ENCODE assay signal across 9 mouse cellular contexts in the genomic region with DNA sequence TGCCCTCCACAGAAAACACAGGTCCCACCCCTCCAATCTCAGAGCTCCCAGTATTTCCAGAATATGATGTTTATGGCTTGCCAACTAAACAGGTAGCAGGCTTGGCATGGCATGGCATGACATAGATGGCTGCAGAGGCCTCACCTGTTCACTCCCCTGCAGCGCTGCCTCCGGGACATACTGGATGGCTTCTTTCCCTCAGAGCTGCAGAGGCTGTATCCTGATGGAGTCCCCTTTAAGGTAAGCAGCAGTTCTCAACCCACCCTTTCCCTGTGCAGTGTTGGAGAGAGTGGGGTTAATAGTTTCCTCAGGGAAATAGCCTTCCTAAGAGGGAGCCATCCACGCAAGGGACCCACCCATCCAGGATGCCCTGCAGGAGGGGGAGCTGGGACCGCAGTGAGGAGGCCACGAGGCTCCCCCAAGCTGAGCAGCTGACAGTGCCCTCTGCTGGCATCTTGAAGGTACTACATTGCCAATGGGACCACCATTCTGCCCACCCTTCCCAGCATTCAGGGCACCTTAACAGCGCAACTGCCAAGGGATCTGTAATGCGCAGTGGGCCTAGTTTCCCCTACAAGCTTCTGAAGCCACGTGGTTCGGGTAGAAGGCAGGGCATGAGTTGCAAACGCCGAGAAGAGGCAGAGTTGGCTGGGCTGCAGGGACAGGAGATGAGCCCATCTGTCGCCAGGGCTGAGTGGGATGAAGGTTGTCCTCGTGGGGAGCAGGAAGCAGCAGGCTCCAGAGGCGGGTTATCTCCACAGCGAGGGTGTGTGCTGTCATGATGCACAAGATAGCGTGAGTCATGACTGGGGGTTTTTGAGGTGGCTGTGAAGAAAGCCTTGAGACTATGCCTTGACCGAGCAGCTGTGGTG. TPM values are rescaled to one million over a fixed set of nuclear protein-coding genes. Genes with fewer than 3 reads are reported as not detected.
DNase-seq lines count a peak whose midpoint lies in the region; ATAC-seq and TF ChIP-seq lines count a peak whose summit lies in the region.
"Had no signal": no experiment of that assay in that cellular context is flagged by ENCODE, and none has a peak within 500 bp of the region (broad histone marks: within the 10 kb centered on the region; RNA-seq: fewer than 3 reads in every experiment).

No protein-coding gene starts in this region.

- no peaks in the 10 kb centered on the region for H3K4me1 ChIP-seq in heart, adult 2 months (ENCODE audit: control insufficient read depth, insufficient read depth, low read length)

- 18% methylated on average over 17 of the region's 17 CpGs for WGBS in heart, adult 2 months

- ATAC-seq in hematopoietic stem cell, adult 5-6 weeks (replicated peaks in 1 of 2; ENCODE audit: insufficient read depth in 1 of 2, low FRiP score in 2 of 2, low TSS enrichment in 1 of 2, low read depth in 1 of 2, poor library complexity in 2 of 2, severe bottlenecking in 2 of 2): peak; percentile 34 to 48
- ATAC-seq in monocyte, adult 5-6 weeks (replicated peaks; ENCODE audit: insufficient number of reproducible peaks, low FRiP score, low TSS enrichment, poor library complexity, severe bottlenecking): peak; percentile 34

- no peaks in the 10 kb centered on the region for H3K27me3 ChIP-seq in heart, adult 2 months (ENCODE audit: control insufficient read depth, insufficient read depth, low read length)
- H3K27me3 ChIP-seq: neural tube, embryonic 13.5 days had no signal

- no peak overlapping the region for H3K27ac ChIP-seq in heart, adult 2 months
- H3K27ac ChIP-seq: neural tube, embryonic 13.5 days had no signal

- intact Hi-C loops in heart, adult 2 months (cut with DNase I): loop anchor here (2.0 to 5.0 kb wide), 2 partner anchors 31 to 87 kb away; no protein-coding TSS in a partner anchor
- intact Hi-C loops in left cerebral cortex, postnatal 36 days (cut with DNase I): loop anchor here (10.0 kb wide), 1 partner anchor 89 kb away; no protein-coding TSS in a partner anchor

- no peak for TF ChIP-seq POLR2A in heart, adult 2 months (IDR thresholded peaks at IDR 0.05; ENCODE audit: insufficient read depth, low read depth, low read length)

- no peak for TF ChIP-seq EP300 in heart, adult 2 months (IDR thresholded peaks at IDR 0.05; ENCODE audit: insufficient read depth, low read depth, low read length)

- H3K79me2 ChIP-seq in heart, adult 2 months (replicated peaks; ENCODE audit: control insufficient read depth, insufficient read depth, low read length): no peaks in the 10 kb centered on the region

- no peak overlapping the region for H3K9ac ChIP-seq in heart, adult 2 months (ENCODE audit: low read depth, low read length)
- H3K9ac ChIP-seq: neural tube, embryonic 13.5 days had no signal

- H3K4me3 ChIP-seq in heart, adult 2 months: no peak overlapping the region
- H3K4me3 ChIP-seq: neural tube, embryonic 13.5 days had no signal

- H3K36me3 ChIP-seq in heart, adult 2 months (ENCODE audit: control insufficient read depth, insufficient read depth, low read length): no peaks in the 10 kb centered on the region
- H3K36me3 ChIP-seq: neural tube, embryonic 13.5 days had no signal

- peak; percentile 45 to 55 for DNase-seq in heart, adult 2 months
- no peak for DNase-seq in heart, adult 8-10 months (ENCODE audit: low spot score)
- DNase-seq in ZHBTc4 (ENCODE audit: low read depth, low spot score): peak; percentile 83
- DNase-seq in embryo, embryonic 9.5 days (ENCODE audit: extremely low spot score): peak; percentile 67
- DNase-seq in left cerebral cortex, postnatal 36 days (ENCODE audit: low spot score in 2 of 2): peak; percentile 86 to 93
- peak; percentile 89 for DNase-seq in thymus, postnatal 0 days (ENCODE audit: low spot score)

- peak; percentile 94 for TF ChIP-seq CTCF in heart, adult 2 months (IDR thresholded peaks at IDR 0.05)

RNA-seq across cellular contexts. Expression of gene Sh3bgrl3, which starts 4.7 kb away (rescaled TPM):
- 10 to 100 TPM; 34.3 to 45.7 TPM for total RNA-seq in heart, adult 2 months (2021)
- 98.9 and 139 TPM in 2 replicates for polyA plus RNA-seq in heart, adult 2 months (2012; rRNA removed)
- 10 to 100 TPM; 31.3 to 41.3 (median 35.0) TPM for total RNA-seq in heart, adult 8-10 months (2022)
- total RNA-seq in hematopoietic stem cell, adult 5-6 weeks (2017): 118 and 287 TPM in 2 replicates
- 100 to 1,000 TPM; 187 to 235 TPM for total RNA-seq in left cerebral cortex, postnatal 36 days (2021)
- total RNA-seq in monocyte, adult 5-6 weeks (2017): 320 to 400 TPM (median 328 TPM) in 3 replicates
- polyA plus RNA-seq in thymus, postnatal 0 days (2015; fragmentation: Nextera tagmentation; extraction: Ambion mirVana): 1,143 and 1,161 TPM in 2 replicates

RNA-seq across cellular contexts. Expression of gene Ubxn11, which starts 21.5 kb away (rescaled TPM):
- 1 to 10 TPM; 1.6 to 2.1 TPM for total RNA-seq in heart, adult 2 months (2021)
- polyA plus RNA-seq in heart, adult 2 months (2012; rRNA removed): 3.3 and 6.9 TPM in 2 replicates
- total RNA-seq in heart, adult 8-10 months (2022): 1 to 10 TPM; 1.5 to 3.5 (median 2.5) TPM
- 4.2 and 6.3 TPM in 2 replicates for total RNA-seq in hematopoietic stem cell, adult 5-6 weeks (2017)
- total RNA-seq in left cerebral cortex, postnatal 36 days (2021): 10 to 100 TPM; 23.3 to 46.3 TPM
- 8.5 to 13.7 TPM (median 10.6 TPM) in 3 replicates for total RNA-seq in monocyte, adult 5-6 weeks (2017)
- polyA plus RNA-seq in thymus, postnatal 0 days (2015; fragmentation: Nextera tagmentation; extraction: Ambion mirVana): 15.1 and 15.2 TPM in 2 replicates

RNA-seq across cellular contexts. Expression of gene Cd52, which starts 29.0 kb away (rescaled TPM):
- 1 to 10 TPM; 4.1 to 5.8 TPM for total RNA-seq in heart, adult 2 months (2021)
- 9.0 and 19.2 TPM in 2 replicates for polyA plus RNA-seq in heart, adult 2 months (2012; rRNA removed)
- total RNA-seq in heart, adult 8-10 months (2022): 1 to 10 TPM; 1.6 to 4.8 (median 2.7) TPM
- total RNA-seq in hematopoietic stem cell, adult 5-6 weeks (2017): 342 and 372 TPM in 2 replicates
- 1 to 10 TPM; 1.4 to 2.7 TPM for total RNA-seq in left cerebral cortex, postnatal 36 days (2021)
- 1,277 to 1,906 TPM (median 1,626 TPM) in 3 replicates for total RNA-seq in monocyte, adult 5-6 weeks (2017)
- 1,124 and 1,206 TPM in 2 replicates for polyA plus RNA-seq in thymus, postnatal 0 days (2015; fragmentation: Nextera tagmentation; extraction: Ambion mirVana)

Comparison
In these comparisons a context has a peak if more than half of its experiments do, and no peak if none do; other contexts are left out.
1. RNA of gene Cd52, which starts 29.0 kb away (total RNA-seq): 1,277 to 1,906 TPM in monocyte, adult 5-6 weeks and 342 to 372 TPM in hematopoietic stem cell, adult 5-6 weeks; 4.1 to 5.8 TPM in heart, adult 2 months, 1.6 to 4.8 TPM in heart, adult 8-10 months and 1.4 to 2.7 TPM in left cerebral cortex, postnatal 36 days; every median in the first group is over 10 times any median in the second.